Mouse (Mus musculus) cerebellum, adult 2 months (tissue): ENCODE data around the gene Gtf2a2. TPM values are rescaled to one million over a fixed set of nuclear protein-coding genes. Genes with fewer than 3 reads are reported as not detected.

ENCODE experiments used
- DNase-seq, 2 experiments: peaks; one replicate each; pipeline ENCODE4 v3.0.0; 2021
- H3K27ac ChIP-seq: fragments of 200-500 bp; 2 replicates; pipeline ENCODE4 v1.5.1; 2012; ENCODE audit warnings: low read length, control low read depth, inconsistent platforms; ENCODE audit not compliant: insufficient read depth
- H3K27me3 ChIP-seq: fragments of 200-500 bp; 2 replicates; pipeline ENCODE4 v1.6.1; 2012; ENCODE audit warnings: inconsistent platforms, mild to moderate bottlenecking, low read length, moderate library complexity; ENCODE audit not compliant: control insufficient read depth, insufficient read depth
- H3K4me1 ChIP-seq: fragments of 200-500 bp; 2 replicates; pipeline ENCODE4 v1.6.1; 2011; ENCODE audit warnings: low read length; ENCODE audit not compliant: control insufficient read depth, insufficient read depth
- H3K4me3 ChIP-seq: fragments of 200-500 bp; replicated peaks from 2 replicates; pipeline ENCODE3; 2011; ENCODE audit warnings: mild to moderate bottlenecking, low read depth, low read length, control low read depth; ENCODE audit not compliant: insufficient read depth
- CTCF ChIP-seq: fragments of 200-500 bp; IDR thresholded peaks from 2 replicates; pipeline ENCODE4 v1.5.1; 2011; ENCODE audit warnings: low read depth, mild to moderate bottlenecking, control low read depth, low read length, moderate library complexity, borderline replicate concordance; ENCODE audit not compliant: insufficient read depth
- POLR2A ChIP-seq: fragments of 200-500 bp; IDR thresholded peaks from 2 replicates; pipeline ENCODE4 v1.6.1; 2011; ENCODE audit warnings: low read length, control low read depth, borderline replicate concordance; ENCODE audit not compliant: insufficient read depth
- WGBS: fragments of 180-500 bp; shearing (Covaris S2); methylation state at CpG from one replicate; pipeline ENCODE4 v1.1.7; 2018; 5-methylcytosine and 5-hydroxymethylcytosine counted together
- polyA plus RNA-seq: library from polyadenylated mRNA; depleted of rRNA; stranded (reverse); fragments of >200 nt; gene quantifications from 2 replicates; pipeline ENCODE4 v1.2.3, GENCODE M21; 2012

The Gtf2a2 gene
- polyA plus RNA-seq, 1 experiment, result 89.4 TPM

- DNase-seq, result no peak
- Histone ChIP-seq H3K27ac (no peak overlapping the region), H3K4me1 (no peaks in the 10 kb centered on the region), H3K4me3 (no peak overlapping the region), H3K27me3 (no peaks in the 10 kb centered on the region)
- TF ChIP-seq POLR2A, result no peak
- no peak for TF ChIP-seq CTCF
- 84% methylated on average over 11 of the region's 11 CpGs for WGBS
Observed at GRCm38 (mm10) chr9:70040570-70040969, 28.2 kb downstream of the Gtf2a2 start.

- DNase-seq, result no peak
- no peaks in the 10 kb centered on the region for H3K27me3 ChIP-seq
- H3K4me3 ChIP-seq, result no peak overlapping the region
- TF ChIP-seq POLR2A (no peak), CTCF (no peak)
- 95% methylated on average over 4 of the region's 4 CpGs for WGBS
- no peaks in the 10 kb centered on the region for H3K4me1 ChIP-seq
- H3K27ac ChIP-seq, result no peak overlapping the region
Observed at GRCm38 (mm10) chr9:70042137-70042536, 29.8 kb downstream of the Gtf2a2 start.

- Histone ChIP-seq H3K4me3 (no peak overlapping the region), H3K27me3 (no peaks in the 10 kb centered on the region), H3K4me1 (no peaks in the 10 kb centered on the region), H3K27ac (no peak overlapping the region)
- 60% methylated on average over 1 of the region's 1 CpGs for WGBS
- DNase-seq, result no peak
- TF ChIP-seq CTCF, result no peak
- TF ChIP-seq POLR2A, result no peak
Observed at GRCm38 (mm10) chr9:70042935-70043334, 30.6 kb downstream of the Gtf2a2 start.

GRCm38 (mm10) chr9:70044865-70045264 lies 32.5 kb downstream of the Gtf2a2 start:
- Histone ChIP-seq H3K4me1 (no peaks in the 10 kb centered on the region), H3K27ac (no peak overlapping the region), H3K27me3 (no peaks in the 10 kb centered on the region), H3K4me3 (no peak overlapping the region)
- TF ChIP-seq POLR2A (no peak), CTCF (no peak)
- WGBS, result 75% methylated on average over 2 of the region's 2 CpGs
- no peak for DNase-seq

- no peak for DNase-seq
- WGBS, result 87% methylated on average over 6 of the region's 6 CpGs
Observed at GRCm38 (mm10) chr9:70046255-70046654, 33.9 kb downstream of the Gtf2a2 start.

GRCm38 (mm10) chr9:70047839-70048238 lies 35.5 kb downstream of the Gtf2a2 start:
- H3K4me3 ChIP-seq, result no peak overlapping the region
- DNase-seq, result no peak
- TF ChIP-seq CTCF (no peak), POLR2A (no peak)
- H3K4me1 ChIP-seq, result no peaks in the 10 kb centered on the region
- WGBS, result 76% methylated on average over 3 of the region's 3 CpGs
- no peak overlapping the region for H3K27ac ChIP-seq
- H3K27me3 ChIP-seq, result no peaks in the 10 kb centered on the region

More at GRCm38 (mm10) chr9:70046255-70046654, 33.9 kb downstream of the Gtf2a2 start:
- no peak for TF ChIP-seq CTCF
- no peak for TF ChIP-seq POLR2A
- H3K4me3 ChIP-seq, result no peak overlapping the region
- H3K4me1 ChIP-seq, result no peaks in the 10 kb centered on the region
- no peak overlapping the region for H3K27ac ChIP-seq
- H3K27me3 ChIP-seq, result no peaks in the 10 kb centered on the region

- Histone ChIP-seq H3K27me3 (no peaks in the 10 kb centered on the region), H3K4me1 (no peaks in the 10 kb centered on the region), H3K4me3 (no peak overlapping the region), H3K27ac (no peak overlapping the region)
- WGBS, result 75% methylated on average over 5 of the region's 5 CpGs
- no peak for DNase-seq
- TF ChIP-seq POLR2A (no peak), CTCF (no peak)
Observed at GRCm38 (mm10) chr9:70048280-70048679, 35.9 kb downstream of the Gtf2a2 start.

- Histone ChIP-seq H3K27me3 (no peaks in the 10 kb centered on the region), H3K4me1 (no peaks in the 10 kb centered on the region), H3K27ac (no peak overlapping the region), H3K4me3 (no peak overlapping the region)
- 54% methylated on average over 6 of the region's 6 CpGs for WGBS
- no peak for DNase-seq
- TF ChIP-seq POLR2A (no peak), CTCF (no peak)
Observed at GRCm38 (mm10) chr9:70048751-70049415, 36.5 kb downstream of the Gtf2a2 start.

GRCm38 (mm10) chr9:70049416-70049783 lies 37.0 kb downstream of the Gtf2a2 start:
- Histone ChIP-seq H3K4me3 (no peak overlapping the region), H3K4me1 (no peaks in the 10 kb centered on the region), H3K27me3 (no peaks in the 10 kb centered on the region), H3K27ac (no peak overlapping the region)
- no peak for TF ChIP-seq CTCF
- TF ChIP-seq POLR2A, result no peak
- no peak for DNase-seq
- 17% methylated on average over 3 of the region's 3 CpGs for WGBS
